10 mouse cellular contexts compared by ENCODE assay signal in genomic region chr12:102453581-102453980, GRCm38 (mm10). TPM values are rescaled to one million over a fixed set of nuclear protein-coding genes. Genes with fewer than 3 reads are reported as not detected.
A peak's percentile ranks its signal among the peaks of the same experiment; 100 is the strongest.
DNase-seq lines count a peak whose midpoint lies in the region; ATAC-seq lines count a peak whose summit lies in the region.
"Had no signal": no experiment of that assay in that cellular context is flagged by ENCODE, and none has a peak within 500 bp of the region (broad histone marks: within the 10 kb centered on the region; RNA-seq: fewer than 3 reads in every experiment).

No protein-coding gene starts in this region.

- DNase-seq in lung, adult 18-20 months: peak; percentile 56 to 60
- no peak for DNase-seq in lung, postnatal 14 days
- DNase-seq in kidney, adult 9 months: peak; percentile 76
- no peak for DNase-seq in c-Kit-positive CD71-positive TER-119-positive erythroid progenitor cells, embryonic 14.5 days (ENCODE audit: low spot score)
- no peak for DNase-seq in right cerebral cortex, postnatal 25 days
- no peak for DNase-seq in thymus, postnatal 14 days
- DNase-seq: embryo, embryonic 11 days; thymus, adult 18-20 months had no signal

- peak; percentile 27 for ATAC-seq in common myeloid progenitor, adult 5-6 weeks (replicated peaks; ENCODE audit: low read depth, poor library complexity, severe bottlenecking)
- peak; percentile 14 for ATAC-seq in neutrophil, adult 5-6 weeks (ENCODE audit: extremely low read depth, insufficient number of reproducible peaks, low FRiP score, poor library complexity, severe bottlenecking)

RNA-seq across cellular contexts. Expression of gene Lgmn, which starts 14.0 kb away (rescaled TPM):
- 2.0 and 2.1 TPM in 2 replicates for total RNA-seq in common myeloid progenitor, adult 5-6 weeks (2017)
- 62.6 and 64.1 TPM in 2 replicates for total RNA-seq in neutrophil, adult 5-6 weeks (2017)

RNA-seq across cellular contexts. Expression of gene Golga5, which starts 15.4 kb away (rescaled TPM):
- total RNA-seq in common myeloid progenitor, adult 5-6 weeks (2017): 76.9 and 81.0 TPM in 2 replicates
- total RNA-seq in neutrophil, adult 5-6 weeks (2017): 86.0 and 93.7 TPM in 2 replicates

Comparison
In these comparisons a context has a peak if more than half of its experiments do, and no peak if none do; other contexts are left out.
1. DNase-seq: peak in lung, adult 18-20 months (2 of 2) and kidney, adult 9 months (single experiment); none in lung, postnatal 14 days (single experiment), c-Kit-positive CD71-positive TER-119-positive erythroid progenitor cells, embryonic 14.5 days (single experiment), right cerebral cortex, postnatal 25 days (single experiment) and thymus, postnatal 14 days (single experiment).
2. RNA of gene Lgmn, which starts 14.0 kb away (total RNA-seq): 62.6 to 64.1 TPM in neutrophil, adult 5-6 weeks; 2.0 to 2.1 TPM in common myeloid progenitor, adult 5-6 weeks; every median in the first group is over 10 times any median in the second.